Mouse (Mus musculus): ENCODE results near the gene Map3k13.
A peak's percentile ranks its signal among the peaks of the same experiment; 100 is the strongest.

DNA sequence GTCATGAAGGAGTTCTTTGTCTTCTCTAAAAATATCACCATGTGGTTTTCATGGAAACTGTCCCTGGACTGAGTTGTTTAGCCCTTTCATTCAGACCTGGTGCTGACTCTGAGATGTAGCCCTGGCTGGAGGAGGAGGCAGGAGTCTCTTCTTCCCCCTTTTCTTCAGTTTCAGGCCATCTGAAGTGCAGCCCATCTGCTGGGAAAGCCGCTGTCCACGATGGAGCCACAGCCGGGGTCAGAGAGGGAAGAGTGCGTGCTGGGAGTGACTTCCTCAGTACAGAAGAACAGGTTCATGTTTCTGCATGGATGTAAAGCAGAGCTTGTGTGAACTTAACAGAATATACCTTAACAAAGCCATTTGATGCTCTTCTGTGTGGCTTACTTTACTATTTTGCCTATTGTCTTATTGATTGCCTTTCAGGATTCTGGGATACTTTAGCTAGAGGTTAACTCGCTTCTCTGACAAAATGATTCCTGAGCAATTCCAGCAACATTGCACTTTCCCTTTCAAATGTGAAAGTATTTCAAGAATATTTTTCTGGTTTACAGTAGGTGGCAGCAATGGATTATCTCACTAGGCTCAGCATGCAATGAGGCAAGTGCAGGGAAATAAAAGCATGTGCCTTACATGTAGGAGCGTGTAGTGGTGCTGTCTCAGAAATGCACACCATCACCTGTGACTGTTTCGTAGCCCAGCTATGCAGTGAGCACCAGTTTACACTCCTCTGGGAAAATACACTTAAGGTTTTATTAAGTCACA lies 42.3 kb downstream of the Map3k13 start:
- no peak for TF ChIP-seq ZKSCAN1 (IDR thresholded peaks at IDR 0.05; ENCODE audit: low read depth, low read length)
- TF ChIP-seq TBP (IDR thresholded peaks at IDR 0.05; ENCODE audit: low read depth, low read length): no peak
- TF ChIP-seq MYC (IDR thresholded peaks at IDR 0.05; ENCODE audit: low read depth, low read length): no peak
- peak in 1 of 3 experiments; percentile 47; a peak in 2 of 6 replicates for TF ChIP-seq CTCF (IDR thresholded peaks at IDR 0.05 in 2 of 3, conservative IDR thresholded peaks at IDR 0.05 in 1 of 3; ENCODE audit: control insufficient read depth in 1 of 3, insufficient read depth in 1 of 3, low read depth in 2 of 3, low read length in 3 of 3, poor library complexity in 1 of 3, severe bottlenecking in 1 of 3)
- TF ChIP-seq POLR2A (IDR thresholded peaks at IDR 0.05; ENCODE audit: control insufficient read depth in 1 of 2, insufficient read depth in 1 of 2, low read depth in 1 of 2, low read length in 2 of 2, poor library complexity in 1 of 2): no peak
- no peak for TF ChIP-seq GATA1 (IDR thresholded peaks at IDR 0.05; ENCODE audit: low read depth, low read length)
- TF ChIP-seq POLR2AphosphoS2 (IDR thresholded peaks at IDR 0.05; ENCODE audit: low read length): no peak
- no peak for TF ChIP-seq E2F4 (IDR thresholded peaks at IDR 0.05; ENCODE audit: borderline replicate concordance, low read depth, low read length)
- TF ChIP-seq USF1 (IDR thresholded peaks at IDR 0.05; ENCODE audit: low read depth, low read length): no peak
- no peak for TF ChIP-seq SIN3A (IDR thresholded peaks at IDR 0.05; ENCODE audit: low read length)
- no peak for TF ChIP-seq TAL1 (IDR thresholded peaks at IDR 0.05; ENCODE audit: low read length)
- no peak for TF ChIP-seq JUND (IDR thresholded peaks at IDR 0.05; ENCODE audit: low read depth, low read length)
- TF ChIP-seq MYB (IDR thresholded peaks at IDR 0.05; ENCODE audit: low read depth, low read length): no peak

Measured in MEL (cell line).